ENCODE assay signal across 11 mouse cellular contexts in the genomic region with DNA sequence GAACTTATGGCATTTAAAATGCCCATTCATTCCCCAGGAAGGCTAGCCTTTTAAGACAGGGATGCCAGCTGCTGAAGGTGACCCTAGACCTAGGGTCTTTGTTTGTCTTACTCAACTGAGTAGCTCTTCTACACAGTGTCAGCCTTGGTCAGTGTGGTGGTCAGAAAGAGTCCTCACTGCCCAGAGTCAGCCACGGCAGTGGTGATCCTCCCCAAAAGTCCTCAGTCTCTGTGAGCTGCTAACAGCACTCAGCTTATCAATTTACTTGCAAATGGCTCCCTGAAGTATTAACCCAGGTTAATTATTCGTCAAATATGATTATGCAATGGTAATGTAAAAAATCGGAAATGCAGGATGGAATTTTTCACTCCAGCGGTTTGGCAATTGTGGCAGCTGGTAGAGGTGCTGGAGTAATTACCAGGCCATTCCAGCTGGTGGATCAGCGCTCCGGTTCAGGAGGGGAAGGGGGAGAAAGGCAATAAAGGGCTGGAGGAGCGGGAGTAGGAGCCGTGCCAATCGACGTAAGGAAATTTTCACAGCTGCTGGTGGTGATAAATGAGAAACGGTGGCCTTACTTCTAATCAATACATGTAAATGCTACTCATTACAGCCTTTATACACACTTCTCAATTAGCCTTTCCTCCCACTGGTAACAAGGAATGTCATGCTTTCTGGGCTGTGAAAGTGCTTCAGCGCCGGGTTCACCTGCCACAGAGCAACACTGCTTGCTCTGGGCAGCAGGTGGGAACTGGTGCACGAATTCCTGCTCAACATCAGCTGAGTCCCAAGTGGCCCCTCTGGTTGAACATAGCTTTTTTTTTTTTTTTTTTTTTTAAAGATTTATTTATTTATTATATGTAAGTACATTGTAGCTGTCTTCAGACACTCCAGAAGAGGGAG.
A peak's percentile ranks its signal among the peaks of the same experiment; 100 is the strongest.
DNase-seq lines count a peak whose midpoint lies in the region; ATAC-seq lines count a peak whose summit lies in the region.
"Had no signal": no experiment of that assay in that cellular context is flagged by ENCODE, and none has a peak within 500 bp of the region (broad histone marks: within the 10 kb centered on the region; RNA-seq: fewer than 3 reads in every experiment).

No protein-coding gene starts in this region.

- ATAC-seq in hindbrain, embryonic 11.5 days (ENCODE audit: low FRiP score): peak; percentile 90
- peak; percentile 92 for ATAC-seq in kidney, embryonic 15.5 days (replicated peaks; ENCODE audit: low FRiP score)
- ATAC-seq in midbrain, embryonic 14.5 days (ENCODE audit: low FRiP score, low TSS enrichment): peak; percentile 74; the same call in 1 of the 2 replicates

- no peak overlapping the region for H3K4me2 ChIP-seq in hindbrain, embryonic 11.5 days (replicated peaks; ENCODE audit: low read depth, low read length)
- peak overlapping the region; percentile 35 for H3K4me2 ChIP-seq in kidney, embryonic 15.5 days
- no peak overlapping the region for H3K4me2 ChIP-seq in midbrain, embryonic 14.5 days (ENCODE audit: low read length)
- H3K4me2 ChIP-seq: embryonic facial prominence, embryonic 13.5 days had no signal

- H3K9ac ChIP-seq in hindbrain, embryonic 11.5 days (ENCODE audit: low read depth, low read length): no peak overlapping the region
- no peak overlapping the region for H3K9ac ChIP-seq in kidney, embryonic 15.5 days
- H3K9ac ChIP-seq in midbrain, embryonic 14.5 days (replicated peaks; ENCODE audit: low read length): no peak overlapping the region
- H3K9ac ChIP-seq: embryonic facial prominence, embryonic 13.5 days had no signal

- H3K9me3 ChIP-seq in hindbrain, embryonic 11.5 days (ENCODE audit: control insufficient read depth, low read length): no peaks in the 10 kb centered on the region
- no peaks in the 10 kb centered on the region for H3K9me3 ChIP-seq in kidney, embryonic 15.5 days (replicated peaks)
- no peaks in the 10 kb centered on the region for H3K9me3 ChIP-seq in midbrain, embryonic 14.5 days (ENCODE audit: control insufficient read depth, low read length)
- H3K9me3 ChIP-seq: embryonic facial prominence, embryonic 13.5 days; G1E had no signal

- no peaks in the 10 kb centered on the region for H3K4me1 ChIP-seq in hindbrain, embryonic 11.5 days (replicated peaks; ENCODE audit: control insufficient read depth, insufficient read depth, low read length)
- peaks cover 8% of the 10 kb centered on the region for H3K4me1 ChIP-seq in kidney, embryonic 15.5 days
- 0 out of 2 replicates have a peak, but pooled peaks cover 6% of the 10 kb centered on the region for H3K4me1 ChIP-seq in midbrain, embryonic 14.5 days (ENCODE audit: control insufficient read depth, insufficient read depth, low read length)
- H3K4me1 ChIP-seq: embryonic facial prominence, embryonic 13.5 days had no signal

- WGBS in hindbrain, embryonic 11.5 days: 51% methylated on average over 14 of the region's 14 CpGs
- 12% methylated on average over 14 of the region's 14 CpGs for whole genome bisulfite sequencing in kidney, embryonic 15.5 days
- WGBS in midbrain, embryonic 14.5 days: 38% methylated on average over 14 of the region's 14 CpGs

- peak; percentile 28 for DNase-seq in embryo, embryonic 11 days
- DNase-seq in hindbrain, embryonic 11.5 days (ENCODE audit: low spot score): peak; percentile 30
- peak; percentile 61 for DNase-seq in midbrain, embryonic 14.5 days
- no peak for DNase-seq in frontal cortex, postnatal 25 days (ENCODE audit: low spot score in 2 of 2)
- DNase-seq in left cerebral cortex, postnatal 25 days (ENCODE audit: low spot score in 2 of 2): no peak
- DNase-seq in layer of hippocampus, postnatal 14 days (ENCODE audit: low spot score in 2 of 2): no peak
- no peak for DNase-seq in liver
- DNase-seq: gastrocnemius, postnatal 36 days had no signal

- intact Hi-C loops in left cerebral cortex, postnatal 25 days (cut with DNase I): no loop called here

- no peak overlapping the region for H3K4me3 ChIP-seq in hindbrain, embryonic 11.5 days (ENCODE audit: low read depth, low read length)
- H3K4me3 ChIP-seq in kidney, embryonic 15.5 days (replicated peaks): no peak overlapping the region
- H3K4me3 ChIP-seq in midbrain, embryonic 14.5 days (replicated peaks; ENCODE audit: low read depth, low read length): no peak overlapping the region
- H3K4me3 ChIP-seq: embryonic facial prominence, embryonic 13.5 days had no signal

- H3K27me3 ChIP-seq in hindbrain, embryonic 11.5 days (ENCODE audit: control insufficient read depth, insufficient read depth, low read length): no peaks in the 10 kb centered on the region
- 0 out of 2 replicates have a peak, but pooled peaks cover 4% of the 10 kb centered on the region for H3K27me3 ChIP-seq in kidney, embryonic 15.5 days
- H3K27me3 ChIP-seq in midbrain, embryonic 14.5 days (ENCODE audit: control insufficient read depth, insufficient read depth, low read length): no peaks in the 10 kb centered on the region
- H3K27me3 ChIP-seq: embryonic facial prominence, embryonic 13.5 days had no signal

- no peaks in the 10 kb centered on the region for H3K36me3 ChIP-seq in hindbrain, embryonic 11.5 days (ENCODE audit: control insufficient read depth, insufficient read depth, low read length)
- no peaks in the 10 kb centered on the region for H3K36me3 ChIP-seq in kidney, embryonic 15.5 days
- no peaks in the 10 kb centered on the region for H3K36me3 ChIP-seq in midbrain, embryonic 14.5 days (ENCODE audit: control insufficient read depth, insufficient read depth, low read length)
- H3K36me3 ChIP-seq: embryonic facial prominence, embryonic 13.5 days; G1E had no signal

- H3K27ac ChIP-seq in hindbrain, embryonic 11.5 days (ENCODE audit: low read depth, low read length): no peak overlapping the region; the same call in 1 of the 2 replicates
- 0 out of 2 replicates have a peak overlapping the region, but pooled peaks have one; percentile 15 for H3K27ac ChIP-seq in kidney, embryonic 15.5 days
- no peak overlapping the region for H3K27ac ChIP-seq in midbrain, embryonic 14.5 days (replicated peaks; ENCODE audit: low read depth, low read length)
- H3K27ac ChIP-seq: embryonic facial prominence, embryonic 13.5 days had no signal

Comparison
In these comparisons a context has a peak if more than half of its experiments do, and no peak if none do; other contexts are left out.
1. DNase-seq: peak in embryo, embryonic 11 days (single experiment), hindbrain, embryonic 11.5 days (single experiment) and midbrain, embryonic 14.5 days (single experiment); none in frontal cortex, postnatal 25 days (0 of 2), left cerebral cortex, postnatal 25 days (0 of 2), layer of hippocampus, postnatal 14 days (0 of 2) and liver (single experiment).
2. Peak in every context shown above with its lines, with median percentiles within 50 percentile points of each other: ATAC-seq.